ENCODE assay signal across 20 mouse cellular contexts in genomic region chr1:185071566-185071965, GRCm38 (mm10).
DNase-seq lines count a peak whose midpoint lies in the region; ATAC-seq and TF ChIP-seq lines count a peak whose summit lies in the region.
"Had no signal": no experiment of that assay in that cellular context is flagged by ENCODE, and none has a peak within 500 bp of the region (broad histone marks: within the 10 kb centered on the region; RNA-seq: fewer than 3 reads in every experiment).

No protein-coding gene starts in this region.

- H3K4me2 ChIP-seq in midbrain, embryonic 11.5 days: no peak overlapping the region
- H3K4me2 ChIP-seq: embryonic facial prominence, embryonic 12.5 days; heart, embryonic 15.5 days; midbrain, embryonic 12.5 days; neural tube, embryonic 15.5 days had no signal

- no peak overlapping the region for H3K4me3 ChIP-seq in heart, adult 2 months
- H3K4me3 ChIP-seq in midbrain, embryonic 11.5 days (ENCODE audit: low read depth, low read length): no peak overlapping the region
- H3K4me3 ChIP-seq: embryonic facial prominence, embryonic 12.5 days; heart, embryonic 15.5 days; midbrain, embryonic 12.5 days; neural tube, embryonic 15.5 days had no signal

- no peaks in the 10 kb centered on the region for H3K79me2 ChIP-seq in heart, adult 2 months (replicated peaks; ENCODE audit: control insufficient read depth, insufficient read depth, low read length)

- TF ChIP-seq POLR2A in heart, adult 2 months (IDR thresholded peaks at IDR 0.05; ENCODE audit: insufficient read depth, low read depth, low read length): no peak

- H3K27ac ChIP-seq in heart, adult 2 months: no peak overlapping the region
- no peak overlapping the region for H3K27ac ChIP-seq in midbrain, embryonic 11.5 days (ENCODE audit: low read depth, low read length)
- H3K27ac ChIP-seq: embryonic facial prominence, embryonic 12.5 days; heart, embryonic 15.5 days; midbrain, embryonic 12.5 days; neural tube, embryonic 15.5 days had no signal

- WGBS in heart, adult 2 months: 68% methylated on average over 7 of the region's 7 CpGs
- 74% methylated on average over 7 of the region's 7 CpGs for WGBS in midbrain, embryonic 11.5 days

- no peaks in the 10 kb centered on the region for H3K4me1 ChIP-seq in heart, adult 2 months (ENCODE audit: control insufficient read depth, insufficient read depth, low read length)
- no peaks in the 10 kb centered on the region for H3K4me1 ChIP-seq in midbrain, embryonic 11.5 days (ENCODE audit: control insufficient read depth, insufficient read depth, low read length)
- H3K4me1 ChIP-seq: embryonic facial prominence, embryonic 12.5 days; heart, embryonic 15.5 days; midbrain, embryonic 12.5 days had no signal

- H3K9ac ChIP-seq in heart, adult 2 months (ENCODE audit: low read depth, low read length): no peak overlapping the region
- no peak overlapping the region for H3K9ac ChIP-seq in midbrain, embryonic 11.5 days (ENCODE audit: low read length)
- H3K9ac ChIP-seq: embryonic facial prominence, embryonic 12.5 days; heart, embryonic 15.5 days; midbrain, embryonic 12.5 days; neural tube, embryonic 15.5 days had no signal

- TF ChIP-seq CTCF in heart, adult 2 months (IDR thresholded peaks at IDR 0.05): no peak

- no peaks in the 10 kb centered on the region for H3K9me3 ChIP-seq in midbrain, embryonic 11.5 days (ENCODE audit: control insufficient read depth, low read length)
- H3K9me3 ChIP-seq: embryonic facial prominence, embryonic 12.5 days; heart, embryonic 15.5 days; midbrain, embryonic 12.5 days; neural tube, embryonic 15.5 days had no signal

- 0 out of 2 replicates have a peak, but pooled peaks have one; percentile 11 for ATAC-seq in megakaryocyte progenitor cell, adult 5-6 weeks (replicated peaks; ENCODE audit: poor library complexity)
- ATAC-seq in midbrain, embryonic 11.5 days (ENCODE audit: low FRiP score): no peak
- ATAC-seq: forebrain, embryonic 16.5 days had no signal

- intact Hi-C loops in heart, adult 2 months (cut with DNase I): no loop called here

- TF ChIP-seq EP300 in heart, adult 2 months (IDR thresholded peaks at IDR 0.05; ENCODE audit: insufficient read depth, low read depth, low read length): no peak

- no peaks in the 10 kb centered on the region for H3K27me3 ChIP-seq in heart, adult 2 months (ENCODE audit: control insufficient read depth, insufficient read depth, low read length)
- H3K27me3 ChIP-seq in midbrain, embryonic 11.5 days (ENCODE audit: control insufficient read depth, insufficient read depth, low read length): no peaks in the 10 kb centered on the region
- H3K27me3 ChIP-seq: CH12.LX; embryonic facial prominence, embryonic 12.5 days; heart, embryonic 15.5 days; midbrain, embryonic 12.5 days; neural tube, embryonic 15.5 days had no signal

- DNase-seq in heart, adult 11 months: peak; percentile 10
- no peak for DNase-seq in heart, adult 2 months
- DNase-seq in c-Kit-positive CD71-positive TER-119-positive erythroid progenitor cells, embryonic 14.5 days (ENCODE audit: low spot score): peak; percentile 66
- DNase-seq in liver: peak; percentile 45
- no peak for DNase-seq in kidney, postnatal 14 days
- no peak for DNase-seq in midbrain, embryonic 11.5 days (ENCODE audit: low spot score, missing footprints)
- no peak for DNase-seq in layer of hippocampus, adult 11-12 months (ENCODE audit: low spot score)
- DNase-seq: adrenal gland, postnatal 10 days; cerebellum, adult 9-10 months; kidney, adult 2 months; lung, postnatal 36 days; retina, postnatal 1 day; thymus, adult 2 months had no signal

- H3K36me3 ChIP-seq in heart, adult 2 months (ENCODE audit: control insufficient read depth, insufficient read depth, low read length): no peaks in the 10 kb centered on the region
- H3K36me3 ChIP-seq in midbrain, embryonic 11.5 days (ENCODE audit: control insufficient read depth, insufficient read depth, low read length): no peaks in the 10 kb centered on the region
- H3K36me3 ChIP-seq: embryonic facial prominence, embryonic 12.5 days; heart, embryonic 15.5 days; midbrain, embryonic 12.5 days; neural tube, embryonic 15.5 days had no signal

Comparison
In these comparisons a context has a peak if more than half of its experiments do, and no peak if none do; other contexts are left out.
1. DNase-seq: peak in heart, adult 11 months (single experiment), c-Kit-positive CD71-positive TER-119-positive erythroid progenitor cells, embryonic 14.5 days (single experiment) and liver (single experiment); none in heart, adult 2 months (0 of 2), kidney, postnatal 14 days (single experiment), midbrain, embryonic 11.5 days (single experiment) and layer of hippocampus, adult 11-12 months (single experiment).